Comparison of ENCODE assay signal across 20 mouse cellular contexts in the genomic region with DNA sequence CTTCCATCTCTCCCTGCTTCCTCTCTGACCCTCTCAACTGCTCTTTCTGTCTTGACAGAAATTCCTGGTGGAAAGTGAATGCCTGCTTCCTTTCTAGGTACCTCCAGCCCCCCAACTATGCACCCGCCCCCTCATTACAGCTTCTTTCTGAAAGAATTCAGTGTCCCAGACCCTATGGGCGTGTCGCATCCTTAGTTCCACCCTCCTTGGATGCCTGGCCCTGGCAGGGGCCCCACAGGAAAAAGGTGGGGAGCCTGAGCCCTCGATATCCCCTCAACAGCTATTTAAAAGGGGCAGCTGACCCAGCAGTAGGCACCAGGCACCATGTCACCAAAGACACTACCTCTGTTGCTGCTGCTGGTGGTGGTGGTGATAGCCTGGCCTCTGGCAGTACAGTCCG. TPM values are rescaled to one million over a fixed set of nuclear protein-coding genes. Genes with fewer than 3 reads are reported as not detected.
DNase-seq lines count a peak whose midpoint lies in the region; ATAC-seq lines count a peak whose summit lies in the region.
"Had no signal": no experiment of that assay in that cellular context is flagged by ENCODE, and none has a peak within 500 bp of the region (broad histone marks: within the 10 kb centered on the region; RNA-seq: fewer than 3 reads in every experiment).

Cytl1 (plus strand) TSS at position 296 of the 400 bp plus-strand sequence.

- WGBS in lung, embryonic 16.5 days: 23% methylated on average over 5 of the region's 5 CpGs
- whole genome bisulfite sequencing in heart, embryonic 11.5 days (ENCODE audit: insufficient replicate concordance): 31% methylated on average over 5 of the region's 5 CpGs
- WGBS in large intestine, adult 2 months: 32% methylated on average over 5 of the region's 5 CpGs
- WGBS in kidney, embryonic 16.5 days: 40% methylated on average over 5 of the region's 5 CpGs

- H3K4me2 ChIP-seq in lung, embryonic 16.5 days (ENCODE audit: low read depth, low read length): peak within 1 kb of the TSS; percentile 27
- H3K4me2 ChIP-seq in heart, embryonic 11.5 days: peak within 1 kb of the TSS; percentile 11; the same call in 1 of the 2 replicates
- H3K4me2 ChIP-seq in kidney, embryonic 16.5 days (replicated peaks; ENCODE audit: low read depth, low read length): no peak within 1 kb of the TSS
- H3K4me2 ChIP-seq: neural tube, embryonic 15.5 days had no signal

- H3K4me1 ChIP-seq in lung, embryonic 16.5 days (replicated peaks; ENCODE audit: control insufficient read depth, insufficient read depth, low read length): no peaks in the 10 kb centered on the region
- H3K4me1 ChIP-seq in heart, embryonic 11.5 days (ENCODE audit: control insufficient read depth, insufficient read depth, low read length): 0 out of 2 replicates have a peak, but pooled peaks cover 4% of the 10 kb centered on the region
- H3K4me1 ChIP-seq in kidney, embryonic 16.5 days (ENCODE audit: insufficient read depth, low read length): peaks cover 4% of the 10 kb centered on the region
- H3K4me1 ChIP-seq: neural tube, embryonic 15.5 days had no signal

- DNase-seq in heart, adult 11 months: peak; percentile 96
- no peak for DNase-seq in heart, postnatal 4 days
- no peak for DNase-seq in lung, postnatal 14 days
- no peak for DNase-seq in large intestine, adult 2 months (ENCODE audit: low read depth, low spot score)
- DNase-seq: B cell, adult 2 months; cerebellum, adult 9-11 months; kidney, adult 18-20 months; kidney, postnatal 36 days; layer of hippocampus, postnatal 36 days; retina, postnatal 1 day; thymus, postnatal 14 days had no signal

- H3K4me3 ChIP-seq in lung, embryonic 16.5 days (ENCODE audit: low read length): peak within 1 kb of the TSS; percentile 5
- H3K4me3 ChIP-seq in heart, embryonic 11.5 days (ENCODE audit: low read depth, low read length): no peak within 1 kb of the TSS
- H3K4me3 ChIP-seq in kidney, embryonic 16.5 days (ENCODE audit: low read length): no peak within 1 kb of the TSS
- H3K4me3 ChIP-seq: midbrain, embryonic 10.5 days; neural tube, embryonic 15.5 days had no signal

- no peak within 1 kb of the TSS for H3K9ac ChIP-seq in lung, embryonic 16.5 days (ENCODE audit: low read length)
- H3K9ac ChIP-seq in heart, embryonic 11.5 days (ENCODE audit: low read depth, low read length): no peak within 1 kb of the TSS
- no peak within 1 kb of the TSS for H3K9ac ChIP-seq in kidney, embryonic 16.5 days (replicated peaks; ENCODE audit: low read length)
- H3K9ac ChIP-seq: liver, embryonic 14.5 days; neural tube, embryonic 15.5 days had no signal

- ATAC-seq in lung, embryonic 16.5 days (ENCODE audit: low read depth): peak; percentile 64
- ATAC-seq in heart, embryonic 11.5 days (replicated peaks; ENCODE audit: insufficient number of reproducible peaks, low FRiP score, low TSS enrichment): no peak
- ATAC-seq in kidney, embryonic 16.5 days (ENCODE audit: low FRiP score, low TSS enrichment): no peak
- ATAC-seq: hindbrain, embryonic 16.5 days; Patski had no signal

- H3K27me3 ChIP-seq in lung, embryonic 16.5 days (ENCODE audit: control insufficient read depth, insufficient read depth, low read depth, low read length): no peaks in the 10 kb centered on the region
- no peaks in the 10 kb centered on the region for H3K27me3 ChIP-seq in heart, embryonic 11.5 days (ENCODE audit: control insufficient read depth, insufficient read depth, low read length)
- H3K27me3 ChIP-seq in kidney, embryonic 16.5 days (ENCODE audit: insufficient read depth, low read length): no peaks in the 10 kb centered on the region

- H3K36me3 ChIP-seq in lung, embryonic 16.5 days (ENCODE audit: control insufficient read depth, insufficient read depth, low read length): no peaks in the 10 kb centered on the region
- H3K36me3 ChIP-seq in heart, embryonic 11.5 days (ENCODE audit: control insufficient read depth, insufficient read depth, low read length): no peaks in the 10 kb centered on the region
- H3K36me3 ChIP-seq in kidney, embryonic 16.5 days (ENCODE audit: insufficient read depth, low read length): no peaks in the 10 kb centered on the region
- H3K36me3 ChIP-seq: midbrain, embryonic 10.5 days; neural tube, embryonic 15.5 days had no signal

- H3K27ac ChIP-seq in lung, embryonic 16.5 days (ENCODE audit: low read length): no peak within 1 kb of the TSS
- H3K27ac ChIP-seq in heart, embryonic 11.5 days (ENCODE audit: low read depth, low read length): no peak within 1 kb of the TSS
- H3K27ac ChIP-seq in kidney, embryonic 16.5 days (ENCODE audit: low read length): no peak within 1 kb of the TSS
- H3K27ac ChIP-seq: liver, embryonic 14.5 days; midbrain, embryonic 10.5 days; neural tube, embryonic 15.5 days had no signal

- H3K9me3 ChIP-seq in lung, embryonic 16.5 days (ENCODE audit: control insufficient read depth, low read length): no peaks in the 10 kb centered on the region
- no peaks in the 10 kb centered on the region for H3K9me3 ChIP-seq in heart, embryonic 11.5 days (replicated peaks; ENCODE audit: control insufficient read depth, low read length)
- H3K9me3 ChIP-seq in kidney, embryonic 16.5 days (ENCODE audit: low read length): no peaks in the 10 kb centered on the region; the same call in 1 of the 2 replicates
- H3K9me3 ChIP-seq: midbrain, embryonic 10.5 days; neural tube, embryonic 15.5 days had no signal

RNA-seq across cellular contexts. Expression of gene Cytl1, which starts in this region (rescaled TPM):
- 1 to 10 TPM; 9.4 to 9.5 TPM for total RNA-seq in heart, postnatal 4 days (2021)
- polyA plus RNA-seq in lung, embryonic 16.5 days (2015; fragmentation: Nextera tagmentation; extraction: Ambion mirVana): 37.7 and 39.2 TPM in 2 replicates
- polyA plus RNA-seq in heart, embryonic 11.5 days (2014; fragmentation: Nextera tagmentation; extraction: Ambion mirVana): 1.8 and 2.3 TPM in 2 replicates
- 6.3 and 10.5 TPM in 2 replicates for polyA plus RNA-seq in large intestine, adult 2 months (2012; rRNA removed)
- 0.69 and 1.2 TPM in 2 replicates for polyA plus RNA-seq in kidney, embryonic 16.5 days (2015; fragmentation: Nextera tagmentation; extraction: Ambion mirVana)
- polyA plus RNA-seq: Patski; stomach, embryonic 14.5 days had no signal
